Mouse (Mus musculus) liver (tissue): ENCODE data around the gene Apbb1ip.

Source experiments
- DNase-seq: peaks from one replicate; pipeline ENCODE4 v3.0.0-alpha.2; 2020; ENCODE audit warnings: mixed read lengths

Apbb1ip gene

GRCm38 (mm10) chr2:22773549-22774180, at the start of gene Apbb1ip:
Gene Apbb1ip, plus strand, starts transcription at chr2:22774094.
- DNase-seq: peak; percentile 29

GRCm38 (mm10) chr2:22727113-22727512, 46.8 kb upstream of the Apbb1ip start:
- no peak for DNase-seq

- DNase-seq: no peak
Measured at GRCm38 (mm10) chr2:22736134-22736533, 37.8 kb upstream of the Apbb1ip start.

- no peak for DNase-seq
Measured at GRCm38 (mm10) chr2:22739369-22739768, 34.5 kb upstream of the Apbb1ip start.

- DNase-seq: no peak
Measured at GRCm38 (mm10) chr2:22740441-22740840, 33.5 kb upstream of the Apbb1ip start.

GRCm38 (mm10) chr2:22741222-22741621, 32.7 kb upstream of the Apbb1ip start:
- DNase-seq: no peak

- DNase-seq: peak; percentile 39
Measured at GRCm38 (mm10) chr2:22744121-22744761, 29.7 kb upstream of the Apbb1ip start.

- peak; percentile 8 for DNase-seq
Measured at GRCm38 (mm10) chr2:22744876-22745275, 29.0 kb upstream of the Apbb1ip start.

- DNase-seq: no peak
Measured at GRCm38 (mm10) chr2:22746785-22747184, 27.1 kb upstream of the Apbb1ip start.

- no peak for DNase-seq
Measured at GRCm38 (mm10) chr2:22747941-22748340, 26.0 kb upstream of the Apbb1ip start.

- DNase-seq: no peak
Measured at GRCm38 (mm10) chr2:22749761-22750160, 24.1 kb upstream of the Apbb1ip start.

GRCm38 (mm10) chr2:22752492-22752891, 21.4 kb upstream of the Apbb1ip start:
- DNase-seq: no peak

- DNase-seq: no peak
Measured at GRCm38 (mm10) chr2:22753461-22754075, 20.3 kb upstream of the Apbb1ip start.

- no peak for DNase-seq
Measured at GRCm38 (mm10) chr2:22754222-22754824, 19.6 kb upstream of the Apbb1ip start.

GRCm38 (mm10) chr2:22755561-22755960, 18.3 kb upstream of the Apbb1ip start:
- peak; percentile 40 for DNase-seq

GRCm38 (mm10) chr2:22758310-22758972, 15.5 kb upstream of the Apbb1ip start:
- peak; percentile 56 for DNase-seq

GRCm38 (mm10) chr2:22760452-22760851, 13.4 kb upstream of the Apbb1ip start:
- no peak for DNase-seq

- no peak for DNase-seq
Measured at GRCm38 (mm10) chr2:22761103-22761521, 12.8 kb upstream of the Apbb1ip start.

- DNase-seq: no peak
Measured at GRCm38 (mm10) chr2:22764774-22765387, 9.0 kb upstream of the Apbb1ip start.

- no peak for DNase-seq
Measured at GRCm38 (mm10) chr2:22771311-22771710, 2.6 kb upstream of the Apbb1ip start.

GRCm38 (mm10) chr2:22774181-22774751, 372 bp downstream of the Apbb1ip start:
- peak; percentile 83 for DNase-seq

- DNase-seq: peak; percentile 57
Measured at GRCm38 (mm10) chr2:22775213-22775612, 1.3 kb downstream of the Apbb1ip start.
